ENCODE assay signal across 8 mouse cellular contexts in genomic region chrX:105069671-105070503, GRCm38 (mm10). TPM values are rescaled to one million over a fixed set of nuclear protein-coding genes. Genes with fewer than 3 reads are reported as not detected.
DNase-seq lines count a peak whose midpoint lies in the region; ATAC-seq and TF ChIP-seq lines count a peak whose summit lies in the region.

No protein-coding gene starts in this region.

- CTCF ChIA-PET in Patski (lab: Charles Lee): no interaction called here

- H3K4me2 ChIP-seq in hindbrain, embryonic 12.5 days (replicated peaks): peak overlapping the region; percentile 60

- H3K36me3 ChIP-seq in hindbrain, embryonic 12.5 days: peaks cover 26% of the 10 kb centered on the region

- in situ Hi-C loops in Patski (cut with MboI; ENCODE audit: low pct_unique_long_range_greater_than_20kb): no loop called here

- no peaks in the 10 kb centered on the region for H3K9me3 ChIP-seq in hindbrain, embryonic 12.5 days (replicated peaks)

- no peaks in the 10 kb centered on the region for H3K27me3 ChIP-seq in Patski
- H3K27me3 ChIP-seq in hindbrain, embryonic 12.5 days: no peaks in the 10 kb centered on the region

- ATAC-seq in Patski: peak; percentile 98
- peak; percentile 92 for ATAC-seq in hindbrain, embryonic 12.5 days (ENCODE audit: low FRiP score)

- POLR2A ChIA-PET in Patski (lab: Charles Lee): interaction anchor here (1.3 kb wide), 1 partner anchor 10 kb away, joined by 3 read pairs; the partner anchor contains the start of gene Pbdc1

- 3% methylated on average over 32 of the region's 32 CpGs for WGBS in hindbrain, embryonic 12.5 days

- peak overlapping the region; percentile 76 for H3K27ac ChIP-seq in hindbrain, embryonic 12.5 days

- H3K4me3 ChIP-seq in hindbrain, embryonic 12.5 days: peak overlapping the region; percentile 60

- peak; percentile 74 for TF ChIP-seq CTCF in Patski (IDR thresholded peaks at IDR 0.05)

- H3K9ac ChIP-seq in hindbrain, embryonic 12.5 days: peak overlapping the region; percentile 73

- peak; percentile 67 for DNase-seq in Patski (ENCODE audit: low read depth, low spot score)
- DNase-seq in cerebellum, postnatal 10 days: peak; percentile 84 to 89
- peak; percentile 65 to 83 for DNase-seq in frontal cortex, postnatal 10 days (ENCODE audit: low spot score in 2 of 2)
- DNase-seq in layer of hippocampus, postnatal 14 days (ENCODE audit: low spot score in 2 of 2): peak; percentile 66 to 96
- peak; percentile 74 for DNase-seq in lung, postnatal 14 days
- DNase-seq in retina, embryonic 14.5 days (ENCODE audit: low spot score): peak; percentile 90
- DNase-seq in thymus, postnatal 4 days: peak; percentile 57

- H3K4me1 ChIP-seq in hindbrain, embryonic 12.5 days: peaks cover 6% of the 10 kb centered on the region

RNA-seq across cellular contexts. Expression of gene Pbdc1, which starts 9.7 kb away (rescaled TPM):
- polyA plus RNA-seq in Patski (2021): 37.9 TPM
- polyA plus RNA-seq in hindbrain, embryonic 12.5 days (2016; fragmentation: Nextera tagmentation; extraction: Ambion mirVana): 45.6 and 51.5 TPM in 2 replicates
- 10 to 100 TPM; 16.4 to 16.6 TPM for total RNA-seq in layer of hippocampus, postnatal 14 days (2021)

RNA-seq across cellular contexts. Expression of gene Magee1, which starts 50.3 kb away (rescaled TPM):
- 32.2 TPM for polyA plus RNA-seq in Patski (2021)
- 90.3 and 92.9 TPM in 2 replicates for polyA plus RNA-seq in hindbrain, embryonic 12.5 days (2016; fragmentation: Nextera tagmentation; extraction: Ambion mirVana)
- 100 to 1,000 TPM; 143 to 146 TPM for total RNA-seq in layer of hippocampus, postnatal 14 days (2021)

Comparison
In these comparisons a context has a peak if more than half of its experiments do, and no peak if none do; other contexts are left out.
1. Peak in every context shown above with its lines: DNase-seq, ATAC-seq, H3K4me3 ChIP-seq and H3K27ac ChIP-seq.